Mouse (Mus musculus) stomach, postnatal 0 days (tissue): ENCODE results near the gene Ptgdr2.

ENCODE experiments used
- CTCF ChIP-seq: IDR thresholded peaks from 2 replicates; pipeline ENCODE4 v1.5.1; 2016; ENCODE audit warnings: antibody characterized with exemption, low read depth, mild to moderate bottlenecking, moderate library complexity
- EP300 ChIP-seq: optimal IDR thresholded peaks from 2 replicates; pipeline ENCODE3; 2016; ENCODE audit warnings: antibody characterized with exemption

GRCm38 (mm10) chr19:10948416-10948815 lies 11.5 kb downstream of the Ptgdr2 start:
- no peak for TF ChIP-seq CTCF
- TF ChIP-seq EP300 = no peak
